Mouse (Mus musculus) left cerebral cortex, postnatal 4 days (tissue): ENCODE results near the gene Slit3. TPM values are rescaled to one million over a fixed set of nuclear protein-coding genes. Genes with fewer than 3 reads are reported as not detected.
A peak's percentile ranks its signal among the peaks of the same experiment; 100 is the strongest.

Source experiments
- DNase-seq: peaks from one replicate; pipeline ENCODE4 v3.0.0-alpha.2; 2022
- intact Hi-C: fragments of 180-260 bp; cut with DNase I; formaldehyde crosslinking; loops from one replicate; pipeline ENCODE4 v1.15.1; 2025
- total RNA-seq, 2 experiments: library from RNA; stranded (reverse); gene quantifications; 2 replicates each; pipeline ENCODE4 v1.2.3; 2021

The Slit3 gene
- total RNA-seq, 2 experiments from 2014 or later: 21.2 to 29.1 TPM

DNA sequence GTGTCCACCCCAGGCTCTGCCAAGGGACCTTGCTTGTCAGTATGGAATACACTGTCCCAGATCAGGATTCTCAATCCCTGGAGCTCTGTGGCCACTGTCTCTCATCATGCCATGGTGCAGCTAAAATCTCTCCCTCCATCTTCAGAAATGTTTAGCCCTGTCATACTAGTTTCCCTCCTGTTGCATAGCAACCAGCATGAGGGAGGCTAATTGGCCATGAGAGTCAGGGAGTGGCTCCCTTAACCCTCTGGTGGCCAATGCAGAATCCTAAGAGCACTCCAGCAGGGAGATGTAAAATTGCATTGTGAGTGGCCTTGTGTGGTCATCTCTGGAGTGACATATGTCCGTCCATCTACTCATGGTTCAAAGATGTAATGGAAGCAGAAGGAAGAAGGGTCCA, 259.7 kb downstream of the Slit3 start:
- intact Hi-C loops: no loop called here

DNA sequence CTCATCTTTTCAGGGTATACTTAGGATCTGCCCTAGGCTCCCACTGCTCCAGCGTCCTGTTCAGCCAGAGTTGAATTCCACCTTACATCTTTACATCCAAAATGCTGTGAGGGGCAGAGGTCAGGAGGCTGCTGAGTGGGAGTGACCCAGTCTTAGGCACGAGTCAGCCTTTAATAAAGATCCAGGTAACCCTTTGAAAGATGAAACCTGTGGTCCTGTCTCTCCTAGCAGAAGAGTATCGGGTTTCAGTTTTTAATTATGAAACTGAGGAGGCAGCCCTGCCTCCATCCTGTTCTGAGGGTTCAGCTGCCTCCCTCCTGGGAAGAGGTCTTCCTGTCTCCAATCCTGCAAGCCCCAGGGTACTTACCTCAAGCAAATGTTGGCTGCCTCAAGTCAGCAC, 264.4 kb downstream of the Slit3 start:
- DNase-seq: no peak
- intact Hi-C loops: no loop called here

More for the DNA sequence above, 259.7 kb downstream of the Slit3 start:
- no peak for DNase-seq

DNA sequence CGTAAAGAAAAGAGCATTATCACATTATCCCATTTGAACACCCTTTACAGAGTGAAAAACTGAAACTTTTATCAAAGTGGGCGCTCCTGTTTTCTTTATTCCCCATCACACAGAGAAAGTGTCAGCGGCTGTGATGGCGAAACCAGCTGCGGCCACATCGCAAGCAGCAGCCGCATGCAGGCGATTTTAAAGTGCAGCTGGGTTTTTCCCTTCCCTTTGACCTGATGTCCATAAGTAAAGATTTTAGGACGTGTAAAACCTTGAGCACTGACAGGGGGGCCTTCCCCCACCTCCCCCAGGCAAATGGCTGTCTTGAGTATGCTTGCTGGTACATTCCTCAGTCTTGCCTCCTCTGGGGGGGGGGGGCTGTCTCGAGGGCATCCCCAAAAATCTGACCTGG, 266.8 kb downstream of the Slit3 start:
- intact Hi-C loops: no loop called here

DNA sequence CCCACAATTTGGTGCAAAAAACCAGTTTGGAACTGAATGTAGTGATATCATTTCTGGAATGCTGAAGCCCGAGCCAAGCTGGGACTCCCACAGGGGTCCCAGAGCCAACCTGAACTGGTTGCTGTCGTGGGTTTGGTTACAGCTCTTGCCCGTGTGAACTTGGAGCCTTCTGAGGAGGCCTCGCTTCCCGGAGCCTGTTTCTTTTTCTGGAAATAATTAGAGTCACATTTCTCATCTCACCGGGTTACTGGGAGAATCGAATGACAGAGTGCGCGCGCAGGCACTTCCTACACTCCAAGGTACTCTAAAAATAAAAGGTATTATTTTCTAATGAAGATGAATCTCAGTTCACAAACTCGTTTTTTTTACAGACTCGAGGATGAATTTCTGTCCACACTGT, 267.4 kb downstream of the Slit3 start:
- intact Hi-C loops: no loop called here
- no peak for DNase-seq

More for the DNA sequence above, 266.8 kb downstream of the Slit3 start:
- no peak for DNase-seq

DNA sequence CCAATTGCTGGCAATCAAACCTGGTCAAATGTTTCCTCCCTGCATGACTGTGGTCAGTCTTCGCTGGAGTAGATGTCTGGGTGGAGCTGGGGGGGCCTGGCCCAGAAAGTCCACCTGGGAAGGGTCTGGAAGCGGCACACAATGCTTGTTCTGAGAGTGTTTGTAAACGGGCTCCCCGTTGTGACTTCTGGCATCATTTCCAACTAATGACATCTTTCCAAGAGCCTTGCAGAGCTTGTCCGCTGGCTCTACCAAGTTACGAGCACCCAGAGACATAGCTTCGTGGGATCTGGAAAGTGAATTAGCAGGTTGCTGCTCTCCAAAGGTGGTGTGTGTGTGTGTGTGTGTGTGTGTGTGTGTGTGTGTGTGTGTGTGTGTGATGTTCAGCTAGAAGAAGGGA, 268.3 kb downstream of the Slit3 start:
- DNase-seq: peak; percentile 40
- intact Hi-C loops: no loop called here

DNA sequence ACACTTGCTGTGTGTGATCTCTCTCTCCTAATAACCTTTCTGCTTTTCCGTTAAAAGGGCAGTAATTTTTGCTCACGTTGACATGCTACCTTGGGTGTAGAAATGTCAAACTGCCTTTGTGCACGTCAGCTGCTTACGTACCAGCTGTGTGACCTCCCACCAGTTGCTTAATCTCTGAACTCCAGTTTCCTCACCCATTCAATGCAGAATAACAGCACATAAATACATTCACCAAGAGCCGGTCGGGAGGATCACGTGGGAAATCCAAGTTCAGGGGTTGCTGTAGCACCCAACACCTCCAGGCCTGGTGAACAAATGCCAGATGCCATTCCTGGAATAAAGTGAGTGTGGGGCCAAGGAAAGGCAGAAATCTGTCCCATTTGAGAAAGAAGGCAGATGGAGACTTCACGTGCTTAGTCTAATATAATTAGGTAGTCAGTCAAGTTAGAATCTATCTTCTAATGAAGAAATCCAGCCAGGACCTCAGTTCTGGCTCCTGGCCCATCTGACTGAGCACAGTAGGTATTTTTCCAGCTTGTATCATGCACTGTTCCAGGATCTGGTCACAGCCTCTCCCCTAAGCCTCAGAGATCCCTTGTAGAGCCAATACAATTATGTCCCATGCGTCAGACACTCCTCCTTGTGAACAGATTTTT, 268.9 kb downstream of the Slit3 start:
- no peak for DNase-seq
- intact Hi-C loops: no loop called here

DNA sequence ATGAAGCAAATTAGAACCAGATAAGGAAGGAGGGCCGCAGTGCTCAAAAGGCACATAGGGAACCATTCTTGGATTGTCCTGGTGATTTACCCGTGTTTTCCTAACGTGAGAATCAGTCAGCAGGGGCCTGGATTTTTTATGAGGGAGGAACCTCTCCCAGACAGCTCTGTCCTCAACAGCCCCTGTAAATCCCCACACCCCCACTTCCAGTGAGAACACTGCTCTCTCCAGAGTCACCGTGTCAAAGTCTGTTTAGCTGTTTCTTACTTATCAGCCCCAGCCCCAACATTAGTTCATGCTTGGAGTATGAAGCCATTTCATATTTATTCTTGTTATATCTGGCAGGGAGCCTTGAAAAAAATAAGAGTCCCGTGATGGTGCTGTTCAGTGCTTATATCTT, 272.8 kb downstream of the Slit3 start:
- intact Hi-C loops: no loop called here
- no peak for DNase-seq

DNA sequence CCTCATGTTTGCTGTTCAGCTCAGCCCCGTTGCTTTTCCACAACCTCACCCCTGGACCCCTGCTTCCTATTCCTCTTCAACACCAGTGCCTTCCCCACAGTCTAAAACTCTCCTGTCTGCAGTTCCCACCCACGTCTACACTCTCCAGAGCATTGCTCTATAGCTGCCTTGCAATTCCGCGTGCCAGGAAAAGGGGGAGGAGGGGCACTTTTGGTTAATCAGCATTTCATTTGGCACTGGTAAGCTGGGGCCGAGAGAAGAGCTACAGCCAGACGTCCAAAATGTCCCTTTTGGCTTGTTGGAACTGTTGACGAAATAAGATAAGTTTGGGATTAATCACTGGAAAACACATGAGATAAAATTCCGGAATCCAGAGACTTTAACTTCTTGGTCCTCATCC, 274.4 kb downstream of the Slit3 start:
- intact Hi-C loops: no loop called here
- DNase-seq: no peak

DNA sequence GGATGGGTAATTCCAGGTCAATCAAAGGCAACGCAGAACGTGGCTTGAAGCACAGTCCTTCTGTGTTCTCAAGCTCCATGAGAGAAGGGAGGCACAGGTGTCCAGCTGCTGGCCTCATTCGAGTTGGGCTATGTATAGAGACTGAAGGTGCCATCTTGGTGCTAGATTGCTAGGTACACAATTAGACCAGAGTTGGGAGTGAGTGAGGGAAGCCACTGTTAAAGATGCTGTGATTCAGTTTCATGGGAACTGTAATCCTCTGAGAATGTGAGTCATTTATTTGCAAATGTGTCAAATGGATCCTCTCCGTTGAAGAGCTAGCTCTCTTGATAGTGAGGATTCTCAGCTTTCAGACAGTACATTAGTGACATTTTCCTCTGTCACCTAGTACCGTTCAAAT, 277.3 kb downstream of the Slit3 start:
- no peak for DNase-seq
- intact Hi-C loops: no loop called here

DNA sequence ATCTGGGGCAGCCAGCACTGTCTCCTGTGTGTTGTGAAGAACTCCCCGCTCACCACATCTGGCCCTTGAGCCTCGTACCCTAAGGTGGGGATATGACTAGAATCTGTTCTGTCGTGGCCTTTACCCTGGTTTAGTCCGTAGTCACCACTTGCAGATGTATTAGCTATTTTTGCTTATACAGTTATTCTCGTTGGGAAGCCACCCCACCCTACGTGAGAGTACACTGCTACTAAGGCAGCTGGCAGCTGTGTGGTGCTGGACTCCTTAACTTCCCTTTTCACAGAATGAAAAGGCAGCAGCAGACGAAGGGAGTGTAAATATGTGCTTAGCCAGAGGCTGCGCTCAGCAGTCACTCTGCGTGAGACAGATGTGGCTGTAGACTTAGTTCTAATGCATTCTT, 282.5 kb downstream of the Slit3 start:
- intact Hi-C loops: no loop called here
- no peak for DNase-seq

DNA sequence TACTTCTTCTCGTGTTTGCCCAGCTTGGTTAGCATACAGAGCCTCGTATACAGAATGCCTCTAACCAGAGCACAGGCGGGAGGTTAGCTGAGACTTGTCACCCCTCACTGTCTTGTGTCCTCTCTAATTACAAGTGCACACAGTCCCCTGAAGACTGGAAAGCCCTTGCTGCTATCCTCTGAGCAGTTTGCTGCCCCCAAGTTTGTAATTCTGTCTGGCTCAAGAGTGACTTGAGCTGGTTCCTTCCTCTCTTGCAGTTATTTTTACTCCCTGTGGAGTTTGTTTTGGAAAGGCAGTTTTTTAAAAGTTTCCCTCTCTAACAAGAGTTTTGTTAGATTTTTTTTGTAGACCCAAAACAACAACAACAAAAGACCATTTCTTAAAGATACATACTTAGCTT, 285.0 kb downstream of the Slit3 start:
- no peak for DNase-seq
- intact Hi-C loops: loop anchor here (2.0 to 5.0 kb wide), 3 partner anchors 287 to 559 kb away; no protein-coding TSS in a partner anchor

DNA sequence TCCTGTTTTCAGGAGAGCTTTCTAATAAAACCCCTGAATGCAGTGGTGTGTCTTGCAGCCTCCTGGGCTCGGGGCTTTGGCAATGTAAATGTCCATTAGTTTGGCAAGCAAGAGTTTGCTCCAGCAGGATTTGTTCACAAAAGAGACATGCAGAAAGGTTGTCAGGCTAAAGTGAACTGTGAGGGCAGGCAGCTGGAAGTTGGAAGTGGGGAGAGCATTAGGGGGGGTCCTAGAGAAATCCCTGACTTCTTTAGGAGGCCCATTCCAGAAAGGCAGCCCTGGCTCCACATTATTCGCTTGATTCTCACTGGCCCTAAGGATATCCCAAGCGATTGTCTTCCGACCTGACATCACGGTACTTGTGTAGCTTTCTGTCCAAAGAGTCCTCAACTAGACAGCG, 285.5 kb downstream of the Slit3 start:
- intact Hi-C loops: loop anchor here (2.0 to 5.0 kb wide), 3 partner anchors 288 to 559 kb away; no protein-coding TSS in a partner anchor
- DNase-seq: no peak

DNA sequence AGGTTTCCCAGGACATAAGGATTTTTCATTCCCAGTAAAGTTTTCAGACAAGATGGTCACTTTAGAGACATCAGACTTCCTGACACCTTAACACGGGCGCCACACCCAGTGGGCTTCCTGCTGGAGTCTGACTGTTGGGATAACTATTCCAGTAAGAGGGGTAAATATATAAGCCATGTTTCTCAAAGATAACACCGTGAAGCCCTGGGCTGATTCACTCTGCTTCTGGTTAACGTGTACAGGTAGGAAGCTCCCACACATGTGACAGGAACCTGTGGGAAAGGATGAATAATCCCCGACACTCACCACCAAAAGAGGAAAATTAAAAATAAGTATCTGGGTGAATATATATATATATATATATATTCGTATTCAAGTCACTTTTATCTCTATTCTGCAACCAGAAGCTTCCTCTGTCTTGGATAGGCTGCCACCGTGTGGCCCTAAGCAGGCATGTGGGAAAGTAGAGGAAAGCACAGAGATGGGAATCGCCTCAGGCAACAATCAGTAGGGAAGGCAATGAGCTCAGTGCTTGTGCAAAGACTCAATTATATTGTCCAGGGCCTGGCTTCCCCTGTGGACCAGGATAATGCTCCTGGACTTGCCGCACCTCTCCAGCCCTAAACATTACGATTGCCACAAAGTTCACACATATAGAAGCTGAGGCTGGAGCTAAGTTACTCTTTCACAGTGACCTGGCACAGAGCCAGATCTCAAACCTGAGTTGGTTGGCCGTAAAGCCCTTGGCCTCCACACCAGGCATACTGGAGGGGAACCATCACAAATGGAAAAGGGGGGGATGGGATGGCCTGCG, 286.5 kb downstream of the Slit3 start:
- peak; percentile 77 for DNase-seq
- intact Hi-C loops: loop anchor here (2.0 to 5.0 kb wide), 3 partner anchors 289 to 560 kb away; no protein-coding TSS in a partner anchor

DNA sequence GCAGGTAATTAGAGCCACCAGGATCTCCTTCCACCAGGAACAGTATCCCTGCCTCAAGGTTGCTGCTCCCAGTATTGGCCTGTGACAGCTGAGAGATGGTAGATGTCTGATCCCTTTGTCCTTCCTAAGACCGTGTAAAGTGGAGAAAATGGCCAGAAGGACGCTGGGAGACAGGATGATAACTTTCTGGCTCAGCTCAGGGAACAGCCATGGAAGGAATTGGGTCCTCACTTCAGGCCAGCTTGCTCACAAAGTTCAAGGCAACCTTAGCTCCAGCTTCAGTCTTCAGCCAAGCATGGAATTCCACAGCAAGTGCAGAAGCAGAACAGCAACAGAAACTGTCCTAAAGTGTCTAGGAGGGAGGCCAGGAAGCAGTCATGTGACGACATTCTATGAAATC, 289.4 kb downstream of the Slit3 start:
- intact Hi-C loops: no loop called here
- DNase-seq: no peak

DNA sequence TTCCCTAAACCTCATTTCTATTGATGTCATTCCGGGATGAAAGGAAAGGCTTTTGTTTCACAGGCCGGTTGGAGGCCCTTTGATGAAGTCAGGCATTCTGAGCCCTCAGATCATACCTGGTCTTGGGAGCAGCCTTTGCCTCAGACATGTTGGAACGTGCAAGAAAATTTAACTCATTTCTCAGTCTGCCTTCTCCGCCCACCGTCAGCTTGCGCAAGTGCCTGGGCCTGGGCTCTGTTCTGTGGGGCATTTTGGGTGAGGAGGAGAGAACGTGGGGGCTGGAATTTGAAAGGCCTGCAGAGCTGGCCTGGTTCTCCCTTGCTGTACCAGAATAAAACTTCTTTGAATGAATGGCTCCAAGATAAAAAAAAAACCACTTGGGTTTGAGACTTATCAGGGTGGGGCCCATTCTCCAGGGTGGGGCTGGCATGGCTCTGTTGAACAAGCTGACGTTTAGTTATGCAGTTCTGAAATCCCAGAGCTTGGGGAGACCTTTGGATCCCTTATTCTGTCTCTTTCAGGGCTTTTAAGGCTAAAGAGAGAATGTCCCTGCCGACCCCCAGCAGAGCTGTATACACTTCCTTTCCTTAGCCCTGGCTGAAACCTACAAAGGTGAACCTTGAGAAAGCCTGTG, 294.9 kb downstream of the Slit3 start:
- intact Hi-C loops: no loop called here
- DNase-seq: no peak

DNA sequence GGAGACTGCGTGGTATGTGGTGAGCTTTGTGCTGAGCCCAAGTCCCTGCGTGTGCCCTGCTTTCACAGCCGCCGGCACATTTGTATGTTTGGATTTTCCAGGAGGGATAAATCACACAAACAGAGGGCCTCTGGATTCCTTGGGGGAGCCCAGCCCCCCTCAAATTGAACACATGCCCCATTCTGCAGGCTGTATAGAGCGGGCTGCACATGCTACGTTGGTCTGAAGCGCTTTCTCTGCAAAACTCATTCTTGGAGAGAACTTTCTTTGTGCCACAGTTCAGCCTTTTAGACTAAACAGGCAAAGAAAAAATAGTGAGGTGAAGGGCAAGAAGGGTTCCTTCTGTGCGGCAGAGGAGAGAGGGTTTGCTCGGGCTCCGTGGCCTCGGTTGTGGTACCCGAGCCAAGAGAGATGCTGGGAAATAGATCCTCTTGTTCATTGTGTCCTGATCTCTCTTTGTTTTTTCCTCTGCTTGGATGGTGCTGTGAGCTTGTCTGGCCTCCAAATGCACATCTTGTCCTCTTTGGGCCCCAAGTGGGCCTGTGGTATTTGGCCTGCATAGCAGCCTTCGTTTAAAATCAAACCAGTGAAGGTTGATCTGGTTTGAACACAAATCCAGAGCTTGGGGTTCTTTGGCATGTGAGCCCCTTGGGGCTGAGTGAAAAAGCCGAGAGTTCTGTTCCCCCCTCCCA, 295.5 kb downstream of the Slit3 start:
- DNase-seq: no peak
- intact Hi-C loops: no loop called here

DNA sequence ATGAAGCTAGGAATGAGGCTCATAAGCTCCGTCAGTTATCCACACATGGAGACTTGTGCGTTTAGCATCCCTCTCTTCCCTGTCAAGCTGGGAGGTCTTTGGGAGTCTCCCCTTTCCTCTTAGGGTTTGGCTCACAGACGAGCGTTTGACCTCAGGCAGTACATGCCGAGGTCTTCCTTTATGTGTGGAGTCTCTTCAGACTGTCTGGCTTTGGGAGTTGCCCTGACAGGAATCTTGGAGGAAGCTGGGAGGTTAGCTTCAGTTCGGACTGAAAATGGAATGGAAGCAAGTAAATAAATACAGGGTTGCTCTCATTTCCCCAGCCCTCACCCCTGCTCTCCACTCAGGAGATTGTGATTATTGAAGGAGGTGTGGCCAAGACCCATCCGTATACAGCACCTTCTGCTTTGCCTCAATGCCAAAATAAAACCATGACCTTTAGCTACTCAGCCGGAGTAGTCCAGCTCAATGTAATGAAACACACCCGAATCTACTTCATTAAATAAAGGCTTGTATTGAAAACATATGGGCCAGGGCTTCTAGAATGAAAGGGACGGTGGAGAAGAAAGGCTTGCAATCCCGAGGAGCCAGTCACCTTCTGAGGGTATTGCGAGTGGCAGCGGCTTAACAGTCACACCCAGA, 297.0 kb downstream of the Slit3 start:
- no peak for DNase-seq
- intact Hi-C loops: no loop called here

DNA sequence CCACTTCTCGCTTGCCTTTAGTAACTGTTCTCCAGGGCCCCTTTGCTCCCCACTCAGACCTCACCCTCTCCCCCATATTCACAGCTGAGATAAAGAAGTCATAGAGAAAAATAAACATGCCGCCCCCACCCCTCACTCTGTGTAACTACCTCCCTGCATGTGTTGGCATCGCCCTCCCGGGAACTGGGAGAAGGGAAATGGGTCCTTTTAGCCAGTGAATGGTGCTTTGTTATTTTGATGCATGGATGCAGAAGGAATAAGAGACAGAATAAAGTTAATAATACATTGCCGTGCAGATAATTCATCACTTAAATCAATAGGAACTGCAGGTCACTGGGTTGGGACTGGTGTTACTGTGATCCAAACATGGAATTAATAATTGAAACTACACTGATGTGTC, 298.0 kb downstream of the Slit3 start:
- intact Hi-C loops: no loop called here

DNA sequence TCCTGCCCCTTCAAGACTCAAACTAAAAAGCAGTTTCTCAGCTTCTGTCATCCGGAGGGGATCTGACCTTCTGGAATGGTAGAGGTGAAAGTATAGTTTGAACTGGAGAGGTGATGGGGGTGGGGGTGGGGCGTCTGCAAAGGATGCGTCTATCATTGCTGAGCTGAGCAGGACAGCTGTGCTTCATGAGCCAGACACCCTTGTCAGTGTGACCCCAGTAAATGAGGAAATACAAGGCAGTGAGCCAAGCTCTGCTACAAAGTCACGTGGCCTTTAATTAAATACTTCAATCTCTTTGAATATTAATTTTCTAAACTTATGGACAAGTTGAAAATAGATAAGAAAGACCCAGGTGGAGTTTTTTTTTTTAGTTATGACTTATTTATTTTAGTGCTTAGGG, 300.7 kb downstream of the Slit3 start:
- DNase-seq: no peak
- intact Hi-C loops: no loop called here

More for the DNA sequence above, 298.0 kb downstream of the Slit3 start:
- no peak for DNase-seq

DNA sequence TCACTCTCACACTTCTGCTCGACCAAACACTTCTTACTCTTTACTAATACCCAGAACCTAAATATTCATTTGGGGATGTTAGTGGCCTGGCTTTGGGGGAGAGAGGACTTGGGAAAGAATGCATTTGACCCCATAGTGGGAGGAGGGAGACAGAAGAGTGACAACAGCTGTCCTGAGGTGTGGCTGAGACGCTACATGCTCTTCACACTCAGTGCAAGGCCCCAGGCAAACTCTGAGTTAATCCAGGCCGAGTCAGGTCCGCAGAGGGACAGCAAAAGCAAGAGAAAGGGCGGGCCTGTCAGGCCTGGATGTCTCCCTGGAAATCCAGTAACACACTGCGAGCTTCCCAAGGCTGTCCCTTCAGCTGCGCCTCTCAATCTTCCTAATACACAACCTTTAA, 307.0 kb downstream of the Slit3 start:
- intact Hi-C loops: no loop called here
- DNase-seq: no peak

DNA sequence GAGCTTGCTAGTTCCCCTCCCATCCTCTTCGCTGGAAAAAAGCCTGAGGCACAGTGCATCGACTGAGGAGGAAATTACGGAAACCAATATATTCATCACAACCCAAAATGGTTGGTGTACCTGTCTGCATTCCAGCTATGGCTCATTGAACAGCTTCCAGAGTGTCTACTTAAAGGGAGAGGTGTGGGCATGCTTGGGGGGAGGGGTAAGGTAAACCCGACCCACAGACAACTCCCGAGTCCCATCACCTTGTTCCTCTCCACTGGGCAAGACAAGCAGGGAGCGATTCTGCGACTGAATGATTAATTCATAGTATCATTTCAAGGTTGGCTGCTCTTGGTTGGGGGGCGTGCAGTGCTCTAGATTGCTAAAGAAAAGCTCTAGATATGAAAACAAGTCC, 310.1 kb downstream of the Slit3 start:
- intact Hi-C loops: no loop called here
- no peak for DNase-seq
